Mouse (Mus musculus) midbrain, embryonic 11.5 days (tissue): ENCODE measurements around the gene Npm3. TPM values are rescaled to one million over a fixed set of nuclear protein-coding genes. Genes with fewer than 3 reads are reported as not detected.
A peak's percentile ranks its signal among the peaks of the same experiment; 100 is the strongest.

Source experiments
- ATAC-seq: fragments of 200-750 bp; cut with Nextera tagmentation; 2 replicates; pipeline ENCODE4 v1.8.0; 2017; ENCODE audit warnings: moderate TSS enrichment, moderate library complexity; ENCODE audit not compliant: low FRiP score
- DNase-seq: peaks from one replicate; pipeline ENCODE4 v3.0.0; 2015; ENCODE audit warnings: low spot score; ENCODE audit errors: missing footprints
- H3K27ac ChIP-seq: fragments of 300-500 bp; sonication (generic); 2 replicates; pipeline ENCODE4 v1.5.1; 2014; ENCODE audit warnings: low read depth, low read length
- H3K27me3 ChIP-seq: fragments of 300-500 bp; sonication (generic); 2 replicates; pipeline ENCODE4 v1.6.1; 2014; ENCODE audit warnings: mild to moderate bottlenecking, low read length, moderate library complexity, mixed read lengths; ENCODE audit not compliant: control insufficient read depth, insufficient read depth
- H3K36me3 ChIP-seq: fragments of 300-500 bp; sonication (generic); 2 replicates; pipeline ENCODE4 v1.6.1; 2014; ENCODE audit warnings: mild to moderate bottlenecking, low read length, moderate library complexity, mixed read lengths; ENCODE audit not compliant: control insufficient read depth, insufficient read depth
- H3K4me1 ChIP-seq: fragments of 300-500 bp; sonication (generic); 2 replicates; pipeline ENCODE4 v1.6.1; 2014; ENCODE audit warnings: low read length; ENCODE audit not compliant: control insufficient read depth, insufficient read depth
- H3K4me2 ChIP-seq: fragments of 300-500 bp; sonication (generic); 2 replicates; pipeline ENCODE4 v1.6.1; 2014; ENCODE audit warnings: mild to moderate bottlenecking, moderate library complexity
- H3K4me3 ChIP-seq: fragments of 300-500 bp; sonication (generic); 2 replicates; pipeline ENCODE4 v1.5.1; 2014; ENCODE audit warnings: low read depth, low read length
- H3K9ac ChIP-seq: fragments of 300-500 bp; sonication (generic); 2 replicates; pipeline ENCODE4 v1.6.1; 2014; ENCODE audit warnings: low read length
- H3K9me3 ChIP-seq: fragments of 300-500 bp; sonication (generic); 2 replicates; pipeline ENCODE4 v1.6.1; 2016; ENCODE audit warnings: low read length; ENCODE audit not compliant: control insufficient read depth
- WGBS: fragments of 180-500 bp; shearing (Covaris S2); extraction: QIAGEN DNeasy Blood & Tissue Kit; methylation state at CpG from one replicate; pipeline ENCODE4 v1.1.7; 2014; 5-methylcytosine and 5-hydroxymethylcytosine counted together
- polyA plus RNA-seq: library from polyadenylated mRNA; unstranded; fragments of >200 nt; fragmentation: Nextera tagmentation; extraction: Ambion mirVana; gene quantifications from 2 replicates; pipeline ENCODE4 v1.2.1, GENCODE M21; 2014

Npm3 gene
- 9.3 and 10.4 TPM in 2 replicates for polyA plus RNA-seq

DNA sequence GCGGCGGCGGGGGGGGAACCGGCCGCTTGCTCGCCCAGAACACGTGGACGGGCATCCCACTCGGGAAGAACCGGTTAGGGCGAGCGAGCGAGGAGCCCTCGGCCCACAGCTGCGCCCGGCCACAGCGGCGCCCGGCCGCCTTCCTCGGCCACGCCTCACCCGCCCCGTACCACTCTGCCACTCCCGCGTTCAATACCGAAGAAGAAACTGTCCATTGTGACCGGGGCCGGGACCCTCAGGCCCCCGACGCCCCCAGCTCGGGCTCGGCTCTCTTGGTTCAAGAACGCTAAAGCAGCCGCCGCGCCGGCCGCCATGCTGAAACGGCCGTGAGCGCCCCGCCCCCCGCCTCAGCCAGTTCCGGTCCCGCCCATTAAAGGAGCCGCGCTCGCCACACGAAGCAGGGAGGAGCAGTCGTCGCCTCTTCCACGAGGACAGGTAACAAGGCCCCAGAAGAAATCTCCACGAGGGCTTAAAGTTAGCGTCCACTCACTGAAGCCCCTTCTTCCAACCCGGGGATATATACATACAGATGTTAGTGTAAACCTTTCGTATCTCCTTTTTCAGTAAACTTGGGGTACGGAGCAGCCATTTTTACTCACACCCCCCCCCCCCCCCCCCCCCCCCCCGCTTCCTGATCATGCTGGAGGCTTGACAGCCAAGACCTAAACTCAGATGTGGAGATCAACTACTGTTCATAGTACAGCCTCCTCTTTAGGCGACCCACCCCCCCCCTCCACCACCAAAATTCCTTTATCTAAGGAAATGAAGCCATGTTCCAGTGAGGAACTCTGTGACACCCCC lies at the start of gene Npm3:
TSS of gene Npm3 (minus strand) at position 349 of the 801 bp plus-strand sequence.
- peak; percentile 85 for ATAC-seq
- Histone ChIP-seq H3K36me3 (peaks cover 12% of the 10 kb centered on the region; the same call in 1 of the 2 replicates), H3K9ac (peak within 1 kb of the TSS; percentile 80), H3K27ac (no peak within 1 kb of the TSS), H3K4me3 (peak within 1 kb of the TSS; percentile 85), H3K9me3 (no peaks in the 10 kb centered on the region), H3K4me1 (peaks cover 12% of the 10 kb centered on the region), H3K27me3 (peaks cover 29% of the 10 kb centered on the region), H3K4me2 (peak within 1 kb of the TSS; percentile 93)
- DNase-seq: peak; percentile 99
- WGBS: under 1% methylated on average over 44 of the region's 60 CpGs

DNA sequence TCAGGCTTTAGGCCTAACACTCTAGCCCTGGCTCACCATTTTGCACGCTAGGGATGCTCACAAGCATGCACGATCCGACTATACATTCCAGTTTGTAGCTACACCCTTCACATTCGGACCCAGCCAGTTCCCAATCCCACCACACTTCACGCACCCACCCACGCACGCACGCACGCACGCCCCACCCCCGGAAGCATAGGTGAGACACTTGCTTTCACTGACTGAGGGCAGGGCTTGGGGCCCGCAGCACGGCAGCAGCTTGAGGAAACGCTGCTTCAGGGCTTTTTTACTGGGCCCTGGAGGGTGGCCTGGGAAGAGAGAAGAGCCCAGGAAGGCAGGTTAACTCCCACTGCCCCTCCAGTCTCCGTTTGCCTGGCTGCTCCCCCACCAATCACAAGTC lies 47.5 kb upstream of the Npm3 start:
- ATAC-seq: no peak
- WGBS: 74% methylated on average over 15 of the region's 15 CpGs
- no peaks in the 10 kb centered on the region for H3K4me1 ChIP-seq

DNA sequence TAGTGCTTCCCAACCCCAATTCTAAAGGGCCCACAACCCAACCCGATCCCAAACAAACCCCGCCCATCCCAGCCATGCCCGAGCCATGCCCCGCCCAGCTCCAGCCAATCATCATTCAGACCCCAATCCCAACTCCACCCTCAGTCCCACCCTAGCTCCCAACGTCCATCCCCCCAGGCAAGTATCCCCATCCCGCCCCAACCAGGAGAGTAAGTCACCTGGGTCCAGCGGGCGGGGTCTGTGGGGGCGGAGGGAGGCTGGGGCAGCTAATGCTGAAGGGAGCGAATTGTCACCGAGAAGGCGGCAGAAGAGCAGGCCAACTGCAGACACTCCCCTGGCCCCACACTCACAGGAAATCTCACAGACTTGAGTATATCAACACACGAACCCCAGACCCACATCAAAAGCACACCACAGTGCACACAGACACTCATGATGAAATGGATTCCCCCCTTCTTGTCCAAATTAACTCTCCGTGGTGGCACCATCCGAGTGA lies 46.7 kb upstream of the Npm3 start:
- Histone ChIP-seq H3K4me3 (no peak overlapping the region; the same call in 1 of the 2 replicates), H3K9me3 (no peaks in the 10 kb centered on the region), H3K27me3 (no peaks in the 10 kb centered on the region), H3K27ac (no peak overlapping the region), H3K4me2 (peak overlapping the region; percentile 37), H3K36me3 (no peaks in the 10 kb centered on the region), H3K4me1 (no peaks in the 10 kb centered on the region), H3K9ac (no peak overlapping the region)
- DNase-seq: peak; percentile 90
- 0 out of 2 replicates have a peak, but pooled peaks have one; percentile 44 for ATAC-seq
- WGBS: 11% methylated on average over 15 of the region's 15 CpGs

More for the DNA sequence above, 47.5 kb upstream of the Npm3 start:
- peak; percentile 41 for DNase-seq
- Histone ChIP-seq H3K4me3 (no peak overlapping the region), H3K9ac (no peak overlapping the region), H3K36me3 (no peaks in the 10 kb centered on the region), H3K4me2 (no peak overlapping the region), H3K9me3 (no peaks in the 10 kb centered on the region), H3K27ac (no peak overlapping the region), H3K27me3 (no peaks in the 10 kb centered on the region)

DNA sequence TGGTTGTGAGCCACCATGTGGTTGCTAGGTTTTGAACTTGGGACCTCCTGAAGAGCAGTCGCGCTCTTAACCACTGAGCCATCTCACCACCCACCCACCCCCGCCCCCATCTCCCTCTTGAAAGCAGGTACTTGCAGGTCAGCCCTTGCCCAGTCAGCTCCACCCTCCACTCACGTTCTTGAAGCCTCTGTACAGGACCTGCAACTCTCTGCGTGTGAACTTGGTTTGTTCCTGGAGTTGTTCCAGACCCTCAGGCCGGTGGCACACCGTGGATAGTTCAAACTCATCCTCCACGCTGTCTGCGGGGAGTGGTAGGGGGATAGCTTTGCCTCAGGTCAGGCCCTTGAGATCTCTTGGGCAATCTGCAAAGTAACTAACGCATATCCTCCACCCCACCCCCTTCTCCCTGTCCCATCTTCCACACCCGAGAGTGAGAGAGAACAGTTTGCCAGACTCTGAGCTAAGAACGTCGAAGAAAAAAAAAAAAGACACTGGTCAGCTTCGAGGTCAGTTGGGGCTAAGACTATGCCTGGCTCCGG lies 46.1 kb upstream of the Npm3 start:
- ATAC-seq (no peak), DNase-seq (no peak)
- Histone ChIP-seq H3K4me3 (no peak overlapping the region), H3K27ac (no peak overlapping the region), H3K9ac (no peak overlapping the region), H3K4me2 (peak overlapping the region; percentile 37), H3K4me1 (no peaks in the 10 kb centered on the region), H3K36me3 (no peaks in the 10 kb centered on the region), H3K27me3 (no peaks in the 10 kb centered on the region), H3K9me3 (no peaks in the 10 kb centered on the region)
- 29% methylated on average over 15 of the region's 15 CpGs for WGBS

DNA sequence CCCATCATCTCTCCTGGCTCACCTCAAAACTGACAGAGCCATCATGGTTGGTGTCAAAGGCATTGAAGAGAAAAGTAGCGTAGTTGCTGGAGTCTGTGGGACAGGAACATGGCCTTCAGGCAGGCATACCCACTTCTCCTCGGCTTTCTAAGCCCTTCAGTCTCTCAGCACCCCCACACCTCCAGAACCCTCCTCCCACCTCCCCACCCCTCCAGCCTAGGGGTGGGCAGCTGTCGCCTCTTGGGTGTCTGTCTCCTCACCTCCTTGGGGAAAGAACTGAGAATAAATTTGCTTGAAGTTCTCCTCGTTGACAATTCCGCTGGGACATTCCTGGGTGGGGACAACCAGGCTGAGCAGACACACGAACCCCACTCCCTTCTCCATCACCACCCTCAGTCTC lies 45.3 kb upstream of the Npm3 start:
- ATAC-seq (no peak), DNase-seq (no peak)
- 86% methylated on average over 6 of the region's 6 CpGs for WGBS
- Histone ChIP-seq H3K4me2 (no peak overlapping the region), H3K27ac (no peak overlapping the region), H3K4me3 (no peak overlapping the region), H3K27me3 (no peaks in the 10 kb centered on the region), H3K9me3 (no peaks in the 10 kb centered on the region), H3K36me3 (no peaks in the 10 kb centered on the region), H3K9ac (no peak overlapping the region), H3K4me1 (no peaks in the 10 kb centered on the region)

DNA sequence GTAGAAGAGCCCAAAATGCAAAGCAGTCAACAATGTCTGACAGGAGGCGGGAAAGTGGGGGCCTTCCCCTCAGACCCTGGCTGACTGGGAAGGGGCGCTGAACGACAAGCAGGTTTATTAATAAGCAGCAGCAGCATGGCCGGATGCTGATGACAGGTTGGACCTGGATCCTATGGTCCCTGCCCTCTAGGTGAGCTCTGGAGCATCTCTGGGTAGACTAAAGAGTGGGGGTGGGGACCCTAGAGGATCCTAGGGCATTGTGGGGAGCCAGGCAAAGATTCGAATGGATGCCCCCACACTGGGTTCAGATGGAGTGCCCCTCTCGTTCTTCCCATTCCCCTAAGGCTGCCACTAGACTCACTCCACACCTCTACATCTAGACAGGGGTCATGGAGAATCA lies 43.0 kb upstream of the Npm3 start:
- Histone ChIP-seq H3K36me3 (no peaks in the 10 kb centered on the region), H3K27me3 (no peaks in the 10 kb centered on the region), H3K4me3 (no peak overlapping the region), H3K27ac (no peak overlapping the region), H3K4me2 (no peak overlapping the region), H3K9me3 (no peaks in the 10 kb centered on the region), H3K4me1 (no peaks in the 10 kb centered on the region), H3K9ac (no peak overlapping the region)
- no peak for ATAC-seq
- DNase-seq: peak; percentile 19
- WGBS: 84% methylated on average over 6 of the region's 6 CpGs

DNA sequence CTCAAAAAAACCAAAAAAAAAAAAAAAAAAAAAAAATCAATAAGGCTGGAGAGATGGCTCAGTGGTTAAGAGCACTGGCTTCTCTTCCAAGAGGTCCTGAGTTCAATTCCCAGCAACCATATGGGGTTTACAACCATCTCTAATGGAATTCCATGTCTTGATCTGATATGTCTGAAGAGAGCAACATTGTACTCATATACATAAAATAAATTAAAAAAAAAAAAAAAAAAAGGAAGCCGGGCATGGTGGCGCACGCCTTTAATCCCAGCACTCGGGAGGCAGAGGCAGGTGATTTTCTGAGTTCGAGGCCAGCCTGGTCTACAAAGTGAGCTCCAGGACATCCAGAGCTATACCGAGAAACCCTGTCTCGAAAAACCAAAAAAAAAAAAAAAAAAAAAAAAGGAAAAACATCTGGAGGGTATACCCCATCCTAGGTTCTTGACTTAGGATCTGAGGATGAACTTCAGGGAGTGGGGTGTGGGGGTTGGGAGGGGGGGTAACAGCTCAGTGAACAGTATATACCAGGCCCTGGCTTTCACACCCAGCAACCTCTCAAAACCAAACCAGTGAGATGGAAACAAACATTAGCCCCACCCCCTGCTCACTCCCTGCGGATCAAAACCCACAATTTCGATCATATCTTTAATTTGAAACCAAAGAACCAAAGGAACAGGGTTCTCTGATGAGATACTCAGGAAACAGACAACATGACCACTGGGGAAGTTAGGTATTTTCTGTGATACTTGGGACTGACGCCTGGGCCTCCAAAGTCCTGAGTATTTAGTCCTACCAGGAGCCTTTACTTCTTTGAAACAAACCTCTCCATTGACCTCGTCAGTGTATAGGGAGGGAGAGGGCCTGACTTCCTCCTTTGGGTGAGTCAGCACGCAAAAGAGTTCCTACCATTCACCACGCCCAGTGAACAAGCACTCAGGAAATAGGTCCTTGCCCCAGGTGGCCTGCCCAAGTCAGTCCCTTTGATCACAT lies 40.8 kb upstream of the Npm3 start:
- ATAC-seq (no peak), DNase-seq (peak; percentile 17)
- Histone ChIP-seq H3K9ac (no peak overlapping the region), H3K4me3 (no peak overlapping the region), H3K4me1 (no peaks in the 10 kb centered on the region), H3K27ac (no peak overlapping the region), H3K27me3 (no peaks in the 10 kb centered on the region), H3K36me3 (no peaks in the 10 kb centered on the region), H3K4me2 (no peak overlapping the region), H3K9me3 (no peaks in the 10 kb centered on the region)
- 83% methylated on average over 13 of the region's 13 CpGs for WGBS

DNA sequence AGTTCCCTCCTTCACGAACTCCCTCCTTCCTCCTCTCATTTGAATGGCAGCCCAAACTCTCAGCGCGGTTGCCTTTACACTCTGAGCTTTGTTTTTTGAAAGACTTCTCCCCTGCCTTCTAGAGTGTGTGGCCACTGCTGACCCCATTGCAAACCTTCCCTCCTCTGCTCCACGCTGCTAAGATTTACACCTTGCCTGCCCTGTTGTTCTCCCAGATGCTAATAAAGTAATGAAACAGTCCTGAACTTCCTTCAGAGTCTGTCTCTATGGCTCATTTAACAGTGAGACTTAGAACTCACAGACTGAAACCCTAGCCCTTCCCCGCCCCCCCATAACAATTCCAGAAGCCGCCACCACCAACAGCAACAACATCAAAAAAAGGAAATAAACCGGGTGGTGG lies 40.0 kb upstream of the Npm3 start:
- H3K36me3 ChIP-seq: no peaks in the 10 kb centered on the region
- no peak overlapping the region for H3K4me2 ChIP-seq
- H3K4me3 ChIP-seq: no peak overlapping the region
- DNase-seq (peak; percentile 2), ATAC-seq (no peak)
- no peaks in the 10 kb centered on the region for H3K27me3 ChIP-seq
- no peak overlapping the region for H3K27ac ChIP-seq
- no peaks in the 10 kb centered on the region for H3K9me3 ChIP-seq
- H3K4me1 ChIP-seq: no peaks in the 10 kb centered on the region
- no peak overlapping the region for H3K9ac ChIP-seq
- 79% methylated on average over 7 of the region's 7 CpGs for WGBS
